Mouse (Mus musculus): ENCODE results near the gene Gm43517. TPM values are rescaled to one million over a fixed set of nuclear protein-coding genes. Genes with fewer than 3 reads are reported as not detected.
A peak's percentile ranks its signal among the peaks of the same experiment; 100 is the strongest.

Gm43517 gene
- polyA plus RNA-seq, 1 experiment: 0.13 TPM

GRCm38 (mm10) chr12:49390926-49391304 lies 5.9 kb downstream of the Gm43517 start:
- no peak for TF ChIP-seq CTCF (IDR thresholded peaks at IDR 0.05; ENCODE audit: borderline replicate concordance, control insufficient read depth, extremely low read depth, insufficient read depth, low read length, poor library complexity)
- no peak for TF ChIP-seq POLR2A (IDR thresholded peaks at IDR 0.05; ENCODE audit: control insufficient read depth, extremely low read depth, insufficient read depth, low read length, poor library complexity)
- no peak for DNase-seq
- peak overlapping the region; percentile 39; the same call in 1 of the 2 replicates for H3K27ac ChIP-seq (ENCODE audit: control insufficient read depth, insufficient read depth, low read length)
- no peaks in the 10 kb centered on the region for H3K4me1 ChIP-seq (replicated peaks; ENCODE audit: control insufficient read depth, insufficient read depth, low read length)
- 12% methylated on average over 9 of the region's 9 CpGs for WGBS
- no peak overlapping the region for H3K4me3 ChIP-seq (ENCODE audit: control insufficient read depth, insufficient read depth, low read length)
- no peaks in the 10 kb centered on the region for H3K36me3 ChIP-seq (ENCODE audit: control insufficient read depth, insufficient read depth, low read length)
- H3K27me3 ChIP-seq (ENCODE audit: control insufficient read depth, insufficient read depth, low read length): peaks cover 8% of the 10 kb centered on the region; the same call in 1 of the 2 replicates

DNA sequence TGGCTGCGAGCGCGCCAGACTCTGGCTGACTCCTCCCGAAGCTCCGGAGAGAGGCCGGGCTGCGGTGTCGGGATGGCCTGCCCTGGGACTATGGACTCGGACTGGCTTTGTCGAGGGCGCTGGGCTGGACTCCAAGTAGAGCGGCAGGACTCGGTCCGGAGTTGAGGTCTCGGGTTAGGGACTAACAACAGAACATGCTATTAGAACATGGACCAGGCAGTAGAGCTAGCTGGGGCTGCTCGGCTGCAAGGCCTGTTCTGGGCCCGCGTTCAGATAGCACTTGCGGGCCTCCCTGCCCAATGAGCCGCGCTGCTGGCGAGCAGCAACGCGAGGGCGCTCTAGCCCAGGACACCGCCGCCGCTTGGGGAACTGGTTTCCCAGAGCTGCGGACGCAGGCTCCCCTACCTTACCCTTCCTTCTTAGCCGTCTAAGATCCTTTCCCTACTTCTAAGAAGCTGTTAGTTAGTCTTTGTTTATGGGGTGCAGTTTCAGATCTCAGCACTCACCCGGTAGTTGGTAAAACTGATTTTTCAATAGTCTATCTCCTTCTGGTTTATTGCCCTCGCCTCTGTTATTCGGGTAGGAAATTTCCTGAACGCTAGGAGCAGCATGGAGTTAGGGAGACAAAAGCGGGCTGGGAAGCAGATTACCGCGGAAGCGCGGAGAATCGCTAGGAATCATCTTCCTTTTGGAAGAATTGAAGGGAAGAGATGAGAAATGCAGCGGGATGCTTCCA lies 6.5 kb downstream of the Gm43517 start:
- Histone ChIP-seq H3K27ac (ENCODE audit: control insufficient read depth, insufficient read depth, low read length) (peak overlapping the region; percentile 39; the same call in 1 of the 2 replicates), H3K27me3 (ENCODE audit: control insufficient read depth, insufficient read depth, low read length) (peaks cover 8% of the 10 kb centered on the region; the same call in 1 of the 2 replicates), H3K4me1 (replicated peaks; ENCODE audit: control insufficient read depth, insufficient read depth, low read length) (no peaks in the 10 kb centered on the region), H3K36me3 (ENCODE audit: control insufficient read depth, insufficient read depth, low read length) (no peaks in the 10 kb centered on the region), H3K4me3 (ENCODE audit: control insufficient read depth, insufficient read depth, low read length) (no peak overlapping the region)
- TF ChIP-seq CTCF (IDR thresholded peaks at IDR 0.05; ENCODE audit: borderline replicate concordance, control insufficient read depth, extremely low read depth, insufficient read depth, low read length, poor library complexity) (no peak), POLR2A (IDR thresholded peaks at IDR 0.05; ENCODE audit: control insufficient read depth, extremely low read depth, insufficient read depth, low read length, poor library complexity) (no peak)
- WGBS: 5% methylated on average over 42 of the region's 42 CpGs
- no peak for DNase-seq

- 12% methylated on average over 10 of the region's 10 CpGs for WGBS
- Histone ChIP-seq H3K27ac (ENCODE audit: control insufficient read depth, insufficient read depth, low read length) (no peak overlapping the region), H3K36me3 (ENCODE audit: control insufficient read depth, insufficient read depth, low read length) (no peaks in the 10 kb centered on the region), H3K4me1 (replicated peaks; ENCODE audit: control insufficient read depth, insufficient read depth, low read length) (no peaks in the 10 kb centered on the region), H3K27me3 (ENCODE audit: control insufficient read depth, insufficient read depth, low read length) (peaks cover 8% of the 10 kb centered on the region; the same call in 1 of the 2 replicates), H3K4me3 (ENCODE audit: control insufficient read depth, insufficient read depth, low read length) (no peak overlapping the region)
- TF ChIP-seq CTCF (IDR thresholded peaks at IDR 0.05; ENCODE audit: borderline replicate concordance, control insufficient read depth, extremely low read depth, insufficient read depth, low read length, poor library complexity): no peak
- TF ChIP-seq POLR2A (IDR thresholded peaks at IDR 0.05; ENCODE audit: control insufficient read depth, extremely low read depth, insufficient read depth, low read length, poor library complexity): no peak
- DNase-seq: no peak
Observed at GRCm38 (mm10) chr12:49392041-49392390, 7.0 kb downstream of the Gm43517 start.

GRCm38 (mm10) chr12:49392876-49393275 lies 7.9 kb downstream of the Gm43517 start:
- Histone ChIP-seq H3K4me1 (replicated peaks; ENCODE audit: control insufficient read depth, insufficient read depth, low read length) (no peaks in the 10 kb centered on the region), H3K27me3 (ENCODE audit: control insufficient read depth, insufficient read depth, low read length) (peaks cover 8% of the 10 kb centered on the region; the same call in 1 of the 2 replicates), H3K36me3 (ENCODE audit: control insufficient read depth, insufficient read depth, low read length) (no peaks in the 10 kb centered on the region), H3K27ac (ENCODE audit: control insufficient read depth, insufficient read depth, low read length) (no peak overlapping the region), H3K4me3 (ENCODE audit: control insufficient read depth, insufficient read depth, low read length) (no peak overlapping the region)
- WGBS: 14% methylated on average over 5 of the region's 5 CpGs
- TF ChIP-seq POLR2A (IDR thresholded peaks at IDR 0.05; ENCODE audit: control insufficient read depth, extremely low read depth, insufficient read depth, low read length, poor library complexity): no peak
- TF ChIP-seq CTCF (IDR thresholded peaks at IDR 0.05; ENCODE audit: borderline replicate concordance, control insufficient read depth, extremely low read depth, insufficient read depth, low read length, poor library complexity): no peak
- DNase-seq: no peak

GRCm38 (mm10) chr12:49393639-49394038 lies 8.7 kb downstream of the Gm43517 start:
- TF ChIP-seq POLR2A (IDR thresholded peaks at IDR 0.05; ENCODE audit: control insufficient read depth, extremely low read depth, insufficient read depth, low read length, poor library complexity) (no peak), CTCF (IDR thresholded peaks at IDR 0.05; ENCODE audit: borderline replicate concordance, control insufficient read depth, extremely low read depth, insufficient read depth, low read length, poor library complexity) (no peak)
- no peak overlapping the region for H3K27ac ChIP-seq (ENCODE audit: control insufficient read depth, insufficient read depth, low read length)
- 34% methylated on average over 3 of the region's 3 CpGs for WGBS
- H3K4me3 ChIP-seq (ENCODE audit: control insufficient read depth, insufficient read depth, low read length): no peak overlapping the region
- no peaks in the 10 kb centered on the region for H3K36me3 ChIP-seq (ENCODE audit: control insufficient read depth, insufficient read depth, low read length)
- DNase-seq: no peak
- peaks cover 8% of the 10 kb centered on the region; the same call in 1 of the 2 replicates for H3K27me3 ChIP-seq (ENCODE audit: control insufficient read depth, insufficient read depth, low read length)
- H3K4me1 ChIP-seq (replicated peaks; ENCODE audit: control insufficient read depth, insufficient read depth, low read length): no peaks in the 10 kb centered on the region

DNA sequence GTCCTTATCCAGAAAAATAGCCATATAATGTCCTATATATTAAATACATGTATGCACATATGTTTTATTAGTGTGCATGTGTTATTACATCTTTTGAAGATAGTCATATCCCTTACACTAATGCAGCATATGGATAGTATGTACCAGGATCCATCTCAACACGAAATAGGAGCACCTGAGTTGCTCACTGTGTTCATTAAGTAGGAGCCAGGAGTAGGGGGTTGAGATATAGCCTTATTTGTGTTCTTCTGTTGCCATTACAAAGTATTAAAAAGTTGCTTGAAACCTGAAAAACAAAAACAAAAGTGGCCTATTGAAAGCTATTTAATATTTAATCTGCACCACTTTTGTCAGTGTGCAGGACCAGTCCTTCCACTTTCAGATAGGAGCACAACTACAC lies 9.2 kb downstream of the Gm43517 start:
- no peak overlapping the region for H3K27ac ChIP-seq (ENCODE audit: control insufficient read depth, insufficient read depth, low read length)
- H3K4me3 ChIP-seq (ENCODE audit: control insufficient read depth, insufficient read depth, low read length): no peak overlapping the region
- no peaks in the 10 kb centered on the region for H3K4me1 ChIP-seq (replicated peaks; ENCODE audit: control insufficient read depth, insufficient read depth, low read length)
- no peaks in the 10 kb centered on the region for H3K36me3 ChIP-seq (ENCODE audit: control insufficient read depth, insufficient read depth, low read length)
- 2% methylated on average over 1 of the region's 1 CpGs for WGBS
- TF ChIP-seq CTCF (IDR thresholded peaks at IDR 0.05; ENCODE audit: borderline replicate concordance, control insufficient read depth, extremely low read depth, insufficient read depth, low read length, poor library complexity): no peak
- no peak for TF ChIP-seq POLR2A (IDR thresholded peaks at IDR 0.05; ENCODE audit: control insufficient read depth, extremely low read depth, insufficient read depth, low read length, poor library complexity)
- DNase-seq: no peak
- H3K27me3 ChIP-seq (ENCODE audit: control insufficient read depth, insufficient read depth, low read length): peaks cover 8% of the 10 kb centered on the region; the same call in 1 of the 2 replicates
